Comparison of ENCODE assay signal across 15 mouse cellular contexts in genomic region chr13:113013174-113013953, GRCm38 (mm10). TPM values are rescaled to one million over a fixed set of nuclear protein-coding genes. Genes with fewer than 3 reads are reported as not detected.
DNase-seq lines count a peak whose midpoint lies in the region; ATAC-seq and TF ChIP-seq lines count a peak whose summit lies in the region.
"Not testable (repeated sequence)": the region's sequence is repeated elsewhere in the genome, so short reads cannot be mapped to it uniquely, and the experiment has no call there.
"Had no signal": no experiment of that assay in that cellular context is flagged by ENCODE, and none has a peak within 500 bp of the region (broad histone marks: within the 10 kb centered on the region; RNA-seq: fewer than 3 reads in every experiment).

No protein-coding gene starts in this region.

- H3K27ac ChIP-seq in bone marrow macrophage, adult 2 months (ENCODE audit: insufficient read depth, low read depth, low read length); forebrain, embryonic 14.5 days (ENCODE audit: low read depth, low read length); heart, embryonic 14.5 days (replicated peaks in 1 of 2; ENCODE audit: control insufficient read depth in 1 of 2, insufficient read depth in 1 of 2, low read depth in 2 of 2, low read length in 2 of 2); kidney, adult 2 months (ENCODE audit: insufficient read depth, low read depth, low read length); liver, embryonic 12.5 days: not testable (repeated sequence)
- H3K27ac ChIP-seq in macrophage = peak overlapping the region; percentile 45
- peak overlapping the region; percentile 59 for H3K27ac ChIP-seq in small intestine, adult 2 months (ENCODE audit: insufficient read depth, low read depth, low read length)

- 53% methylated on average over 19 of the region's 20 CpGs for WGBS in forebrain, embryonic 14.5 days
- 21% methylated on average over 18 of the region's 20 CpGs for WGBS in heart, embryonic 14.5 days
- 24% methylated on average over 19 of the region's 20 CpGs for WGBS in kidney, adult 2 months
- 29% methylated on average over 19 of the region's 20 CpGs for WGBS in liver, embryonic 12.5 days (ENCODE audit: insufficient replicate concordance)
- 4% methylated on average over 14 of the region's 20 CpGs for WGBS in macrophage (ENCODE audit: missing documents)
- 6% methylated on average over 19 of the region's 20 CpGs for WGBS in small intestine, adult 2 months

- H3K27me3 ChIP-seq in forebrain, embryonic 14.5 days (replicated peaks; ENCODE audit: control insufficient read depth, insufficient read depth, low read length); heart, embryonic 14.5 days (ENCODE audit: control insufficient read depth, insufficient read depth, low read length); kidney, adult 2 months (replicated peaks; ENCODE audit: control insufficient read depth, insufficient read depth, low read length); liver, embryonic 12.5 days (replicated peaks); small intestine, adult 2 months (ENCODE audit: control insufficient read depth, insufficient read depth, low read length): not testable (repeated sequence)

- not testable (repeated sequence) for H3K4me1 ChIP-seq in bone marrow macrophage, adult 2 months (ENCODE audit: control insufficient read depth, insufficient read depth, low read length); forebrain, embryonic 14.5 days (ENCODE audit: control insufficient read depth, insufficient read depth, low read length); heart, embryonic 14.5 days (ENCODE audit: control insufficient read depth in 2 of 2, insufficient read depth in 2 of 2, low read length in 2 of 2); kidney, adult 2 months (ENCODE audit: control insufficient read depth, insufficient read depth, low read length); liver, embryonic 12.5 days; small intestine, adult 2 months (ENCODE audit: control insufficient read depth, insufficient read depth, insufficient read length, low read length)

- not testable (repeated sequence) for H3K36me3 ChIP-seq in forebrain, embryonic 14.5 days (ENCODE audit: control insufficient read depth, insufficient read depth, low read length); heart, embryonic 14.5 days (ENCODE audit: control insufficient read depth, insufficient read depth, low read length); kidney, adult 2 months (ENCODE audit: control insufficient read depth, insufficient read depth, low read length); liver, embryonic 12.5 days; macrophage (ENCODE audit: inconsistent target); small intestine, adult 2 months (ENCODE audit: control insufficient read depth, insufficient read depth, low read length)

- peak overlapping the region; percentile 77 for H3K4me3 ChIP-seq in bone marrow macrophage, adult 2 months (ENCODE audit: insufficient read depth, low read length)
- H3K4me3 ChIP-seq in forebrain, embryonic 14.5 days (ENCODE audit: low read depth, low read length) = not testable (repeated sequence)
- peak overlapping the region; percentile 41 to 48 for H3K4me3 ChIP-seq in heart, embryonic 14.5 days (ENCODE audit: control insufficient read depth in 1 of 2, insufficient read depth in 1 of 2, low read depth in 1 of 2, low read length in 2 of 2)
- peak overlapping the region; percentile 23 for H3K4me3 ChIP-seq in kidney, adult 2 months (ENCODE audit: insufficient read depth, low read depth, low read length)
- peak overlapping the region; percentile 49 for H3K4me3 ChIP-seq in liver, embryonic 12.5 days
- H3K4me3 ChIP-seq in macrophage (ENCODE audit: inconsistent target) = peak overlapping the region; percentile 58
- H3K4me3 ChIP-seq in small intestine, adult 2 months (ENCODE audit: low read depth, low read length) = peak overlapping the region; percentile 57

- peak overlapping the region; percentile 17; the same call in 1 of the 2 replicates for H3K4me2 ChIP-seq in forebrain, embryonic 14.5 days (ENCODE audit: low read length)
- peak overlapping the region; percentile 73 for H3K4me2 ChIP-seq in heart, embryonic 14.5 days (ENCODE audit: low read length)
- peak overlapping the region; percentile 65 for H3K4me2 ChIP-seq in liver, embryonic 12.5 days

- H3K79me2 ChIP-seq in macrophage (ENCODE audit: inconsistent target) = not testable (repeated sequence)

- TF ChIP-seq POLR2A in bone marrow macrophage, adult 2 months (IDR thresholded peaks at IDR 0.05; ENCODE audit: borderline replicate concordance, low read depth, low read length); kidney, adult 2 months (IDR thresholded peaks at IDR 0.05; ENCODE audit: low read depth, low read length); small intestine, adult 2 months (IDR thresholded peaks at IDR 0.05; ENCODE audit: low read depth, low read length): not testable (repeated sequence)

- not testable (repeated sequence) for H3K9ac ChIP-seq in forebrain, embryonic 14.5 days (ENCODE audit: low read length)
- peak overlapping the region; percentile 57; the same call in 1 of the 2 replicates for H3K9ac ChIP-seq in heart, embryonic 14.5 days (ENCODE audit: low read length)
- peak overlapping the region; percentile 44; the same call in 1 of the 2 replicates for H3K9ac ChIP-seq in liver, embryonic 12.5 days

- peak; percentile 89 for ATAC-seq in forebrain, embryonic 14.5 days
- ATAC-seq in heart, embryonic 14.5 days (ENCODE audit: insufficient number of reproducible peaks, insufficient read depth, low FRiP score, low read depth); liver, embryonic 12.5 days: not testable (repeated sequence)

- not testable (repeated sequence) for TF ChIP-seq CTCF in bone marrow macrophage, adult 2 months (IDR thresholded peaks at IDR 0.05; ENCODE audit: low read depth, low read length); kidney, adult 2 months (conservative IDR thresholded peaks at IDR 0.05; ENCODE audit: insufficient read depth, insufficient read length, low read depth, low read length); small intestine, adult 2 months (IDR thresholded peaks at IDR 0.05; ENCODE audit: extremely low read depth, insufficient read length, insufficient replicate concordance, low read depth, low read length)

- H3K9me3 ChIP-seq in forebrain, embryonic 14.5 days (replicated peaks; ENCODE audit: control insufficient read depth, low read length); heart, embryonic 14.5 days (ENCODE audit: control insufficient read depth, low read length); liver, embryonic 12.5 days (replicated peaks): not testable (repeated sequence)

- peak; percentile 65 for DNase-seq in 416B (ENCODE audit: low read depth)
- DNase-seq in forebrain, embryonic 14.5 days (ENCODE audit: low spot score) = peak; percentile 86
- not testable (repeated sequence) for DNase-seq in kidney, adult 2 months

RNA-seq across cellular contexts. Expression of gene Mcidas, which starts 19.7 kb away (rescaled TPM):
- polyA plus RNA-seq in bone marrow macrophage, adult 2 months (2012; ENCODE audit: insufficient read depth, insufficient read length, missing spikeins) = not detected in 2 replicates
- polyA plus RNA-seq in forebrain, embryonic 14.5 days (2014; fragmentation: Nextera tagmentation; extraction: Ambion mirVana) = 0.73 and 0.94 TPM in 2 replicates
- polyA plus RNA-seq in heart, embryonic 14.5 days (2014; fragmentation: Nextera tagmentation; extraction: Ambion mirVana) = not detected in 2 replicates
- polyA plus RNA-seq in kidney, adult 2 months (2012; rRNA removed) = not detected in 2 replicates
- not detected in 2 replicates for polyA plus RNA-seq in liver, embryonic 12.5 days (2016; fragmentation: Nextera tagmentation; extraction: Ambion mirVana)
- total RNA-seq in macrophage (2018; cell fraction: chromatin; rRNA removed) = not detected
- total RNA-seq in macrophage (2018; cell fraction: cytosol; rRNA removed) = not detected
- not detected for total RNA-seq in macrophage (2018; cell fraction: nucleus; rRNA removed)
- polyA plus RNA-seq in macrophage (2018) = not detected in 3 replicates
- polyA plus RNA-seq in small intestine, adult 2 months (2012; rRNA removed) = not detected in 2 replicates
- total RNA-seq: adrenal gland, postnatal 14 days; heart, adult 8-10 months had no signal
- polyA plus RNA-seq: testis, adult 2 months had no signal

RNA-seq across cellular contexts. Expression of gene Cdc20b, which starts 21.5 kb away (rescaled TPM):
- not detected in 2 replicates for polyA plus RNA-seq in bone marrow macrophage, adult 2 months (2012; ENCODE audit: insufficient read depth, insufficient read length, missing spikeins)
- 0.43 and 0.71 TPM in 2 replicates for polyA plus RNA-seq in forebrain, embryonic 14.5 days (2014; fragmentation: Nextera tagmentation; extraction: Ambion mirVana)
- 0.12 TPM in 1 of 2 replicates, not detected in the other for polyA plus RNA-seq in heart, embryonic 14.5 days (2014; fragmentation: Nextera tagmentation; extraction: Ambion mirVana)
- 0.05 TPM in 1 of 2 replicates, not detected in the other for polyA plus RNA-seq in kidney, adult 2 months (2012; rRNA removed)
- polyA plus RNA-seq in liver, embryonic 12.5 days (2016; fragmentation: Nextera tagmentation; extraction: Ambion mirVana) = not detected in 2 replicates
- total RNA-seq in macrophage (2018; cell fraction: chromatin; rRNA removed) = not detected
- total RNA-seq in macrophage (2018; cell fraction: cytosol; rRNA removed) = not detected
- total RNA-seq in macrophage (2018; cell fraction: nucleus; rRNA removed) = not detected
- polyA plus RNA-seq in macrophage (2018) = not detected in 3 replicates
- not detected in 2 replicates for polyA plus RNA-seq in small intestine, adult 2 months (2012; rRNA removed)
- total RNA-seq: adrenal gland, postnatal 14 days; heart, adult 8-10 months; left cerebral cortex, postnatal 25 days had no signal
- polyA plus RNA-seq: cerebellum, adult 2 months; midbrain, embryonic 11.5 days; neural tube, embryonic 15.5 days had no signal

RNA-seq across cellular contexts. Expression of gene Ccno, which starts 25.8 kb away (rescaled TPM):
- polyA plus RNA-seq in bone marrow macrophage, adult 2 months (2012; ENCODE audit: insufficient read depth, insufficient read length, missing spikeins) = not detected in 2 replicates
- 1.5 and 2.2 TPM in 2 replicates for polyA plus RNA-seq in forebrain, embryonic 14.5 days (2014; fragmentation: Nextera tagmentation; extraction: Ambion mirVana)
- 0.11 and 0.63 TPM in 2 replicates for polyA plus RNA-seq in heart, embryonic 14.5 days (2014; fragmentation: Nextera tagmentation; extraction: Ambion mirVana)
- 0.47 and 1.1 TPM in 2 replicates for polyA plus RNA-seq in kidney, adult 2 months (2012; rRNA removed)
- polyA plus RNA-seq in liver, embryonic 12.5 days (2016; fragmentation: Nextera tagmentation; extraction: Ambion mirVana) = 0.11 and 0.22 TPM in 2 replicates
- total RNA-seq in macrophage (2018; cell fraction: chromatin; rRNA removed) = under 1 TPM in 8 of 26 experiments, not detected in 18; 0.34 to 0.98 (median 0.61) TPM
- total RNA-seq in macrophage (2018; cell fraction: cytosol; rRNA removed) = under 1 TPM in 18 of 26 experiments, not detected in 8; 0.07 to 0.51 (median 0.12) TPM
- 1 to 10 TPM in 2 of 26 experiments, under 1 TPM in 8, not detected in 16; 0.20 to 1.1 (median 0.49) TPM for total RNA-seq in macrophage (2018; cell fraction: nucleus; rRNA removed)
- not detected in 3 replicates for polyA plus RNA-seq in macrophage (2018)
- polyA plus RNA-seq in small intestine, adult 2 months (2012; rRNA removed) = 0.10 and 0.32 TPM in 2 replicates

RNA-seq across cellular contexts. Expression of gene Gpx8, which starts 32.8 kb away (rescaled TPM):
- polyA plus RNA-seq in bone marrow macrophage, adult 2 months (2012; ENCODE audit: insufficient read depth, insufficient read length, missing spikeins) = 1.1 TPM in 1 of 2 replicates, not detected in the other
- 57.7 and 59.3 TPM in 2 replicates for polyA plus RNA-seq in forebrain, embryonic 14.5 days (2014; fragmentation: Nextera tagmentation; extraction: Ambion mirVana)
- polyA plus RNA-seq in heart, embryonic 14.5 days (2014; fragmentation: Nextera tagmentation; extraction: Ambion mirVana) = 126 and 147 TPM in 2 replicates
- polyA plus RNA-seq in kidney, adult 2 months (2012; rRNA removed) = 6.5 and 9.2 TPM in 2 replicates
- 17.3 and 17.5 TPM in 2 replicates for polyA plus RNA-seq in liver, embryonic 12.5 days (2016; fragmentation: Nextera tagmentation; extraction: Ambion mirVana)
- 10 to 100 TPM in 1 of 26 experiments, under 1 TPM in 1, not detected in 24; 0.77 to 21.4 TPM for total RNA-seq in macrophage (2018; cell fraction: chromatin; rRNA removed)
- not detected for total RNA-seq in macrophage (2018; cell fraction: cytosol; rRNA removed)
- 1 to 10 TPM in 1 of 26 experiments, not detected in 25; 1.7 TPM for total RNA-seq in macrophage (2018; cell fraction: nucleus; rRNA removed)
- not detected in 3 replicates for polyA plus RNA-seq in macrophage (2018)
- 0.28 and 0.30 TPM in 2 replicates for polyA plus RNA-seq in small intestine, adult 2 months (2012; rRNA removed)

Comparison
In these comparisons a context has a peak if more than half of its experiments do, and no peak if none do; other contexts are left out.
1. H3K4me2 ChIP-seq: peak in every context shown above with its lines; median percentile 73 in heart, embryonic 14.5 days; 65 in liver, embryonic 12.5 days; 17 in forebrain, embryonic 14.5 days.